Mouse (Mus musculus): ENCODE data around the gene Gm21773.
"Not testable (repeated sequence)": the region's sequence is repeated elsewhere in the genome, so short reads cannot be mapped to it uniquely, and the experiment has no call there.

The Gm21773 gene

DNA sequence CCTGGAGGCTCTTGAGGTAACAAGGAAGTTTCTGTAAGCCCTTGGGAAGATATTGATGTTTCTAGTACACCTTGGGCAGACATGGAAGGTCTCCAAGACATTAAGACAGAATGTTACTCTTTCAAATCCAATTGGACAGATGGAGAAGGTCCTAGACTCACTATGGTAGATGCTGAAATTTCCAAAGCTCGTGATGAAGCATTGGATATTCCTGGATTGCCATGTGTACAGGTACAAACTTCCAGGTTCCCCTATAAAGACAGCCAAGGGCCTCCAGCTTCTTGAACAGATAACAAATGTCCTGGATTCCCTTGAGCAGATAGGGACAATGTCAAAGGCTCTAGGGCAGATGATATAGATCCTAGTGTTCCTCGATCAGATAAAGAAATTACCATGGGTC is at the start of gene Gm21773:
TSS of gene Gm21773 (minus strand) at position 101 of the 400 bp plus-strand sequence.
- DNase-seq = not testable (repeated sequence)
